ENCODE assay signal across 17 mouse cellular contexts in the genomic region with DNA sequence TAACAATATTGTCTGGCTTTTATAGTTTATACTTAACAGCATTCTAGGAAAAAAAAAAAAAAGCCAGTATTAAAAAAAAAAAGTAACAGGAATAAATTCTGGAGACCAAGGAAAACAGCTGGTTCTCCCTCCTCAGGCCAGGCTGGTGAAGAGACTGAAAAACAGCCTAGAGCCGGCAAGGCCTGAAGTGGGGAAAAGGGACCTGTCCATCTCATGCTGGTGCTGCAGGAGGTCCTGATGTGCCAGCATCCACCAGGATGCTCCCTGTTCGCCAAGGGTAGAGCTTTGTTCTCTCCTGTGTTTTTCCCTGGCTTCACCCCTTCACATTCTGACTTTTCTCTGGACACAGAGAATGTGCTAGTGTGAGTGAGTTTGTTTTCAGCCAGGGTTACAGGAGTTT.
"Had no signal": no experiment of that assay in that cellular context is flagged by ENCODE, and none has a peak within 500 bp of the region (broad histone marks: within the 10 kb centered on the region; RNA-seq: fewer than 3 reads in every experiment).

No protein-coding gene starts in this region.

- H3K9ac ChIP-seq: limb, embryonic 13.5 days; liver, embryonic 12.5 days; liver, embryonic 15.5 days; lung, embryonic 15.5 days; neural tube, embryonic 13.5 days had no signal

- ATAC-seq: liver, embryonic 12.5 days had no signal

- H3K4me2 ChIP-seq: limb, embryonic 13.5 days; liver, embryonic 12.5 days; liver, embryonic 15.5 days; lung, embryonic 15.5 days; neural tube, embryonic 13.5 days had no signal

- H3K27ac ChIP-seq: limb, embryonic 13.5 days; liver, embryonic 12.5 days; liver, embryonic 15.5 days; lung, embryonic 15.5 days; neural tube, embryonic 13.5 days had no signal

- DNase-seq: kidney, adult 9 months; kidney, postnatal 14 days; kidney, postnatal 4 days; left cerebral cortex, postnatal 4 days; liver; lung, adult 18-20 months; lung, postnatal 10 days; lung, postnatal 36 days; midbrain, embryonic 14.5 days; thymus, postnatal 25 days had no signal

- H3K27me3 ChIP-seq: limb, embryonic 13.5 days; liver, embryonic 12.5 days; liver, embryonic 15.5 days; lung, embryonic 15.5 days; megakaryocyte, embryonic 14.5 days; neural tube, embryonic 13.5 days had no signal

- H3K36me3 ChIP-seq: limb, embryonic 13.5 days; liver, embryonic 12.5 days; liver, embryonic 15.5 days; lung, embryonic 15.5 days; midbrain, embryonic 10.5 days; neural tube, embryonic 13.5 days had no signal

- H3K9me3 ChIP-seq: limb, embryonic 13.5 days; liver, embryonic 12.5 days; liver, embryonic 15.5 days; lung, embryonic 15.5 days; megakaryocyte, embryonic 14.5 days; midbrain, embryonic 10.5 days; neural tube, embryonic 13.5 days had no signal

- H3K4me1 ChIP-seq: liver, embryonic 15.5 days had no signal

- H3K4me3 ChIP-seq: limb, embryonic 13.5 days; liver, embryonic 12.5 days; liver, embryonic 15.5 days; lung, embryonic 15.5 days; megakaryocyte, embryonic 14.5 days; midbrain, embryonic 10.5 days; neural tube, embryonic 13.5 days had no signal
